Mouse (Mus musculus): ENCODE data around the gene Tmem163. TPM values are rescaled to one million over a fixed set of nuclear protein-coding genes. Genes with fewer than 3 reads are reported as not detected.
A peak's percentile ranks its signal among the peaks of the same experiment; 100 is the strongest.

Tmem163 gene
- polyA plus RNA-seq, 1 experiment: 0.25 TPM

DNA sequence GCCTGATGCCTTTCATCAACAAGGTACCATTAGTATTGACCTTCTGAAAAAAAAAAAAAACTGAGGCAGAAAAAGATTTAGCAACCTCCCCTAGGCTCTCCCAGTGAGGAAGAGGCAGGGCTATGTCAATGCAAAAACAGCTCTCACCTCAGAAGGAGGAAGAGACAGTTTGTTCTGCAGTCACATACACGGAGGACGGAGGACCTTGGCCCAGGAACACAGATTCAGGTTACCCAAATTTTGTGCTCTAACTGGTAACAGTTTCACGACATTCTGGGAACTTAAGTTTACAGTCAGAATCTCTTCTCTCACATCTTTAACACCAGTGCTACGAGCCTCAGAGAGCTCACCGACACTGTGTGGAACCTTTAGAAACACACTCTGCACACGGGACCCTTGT is 166.6 kb downstream of the Tmem163 start:
- 69% methylated on average over 6 of the region's 6 CpGs for WGBS
- no peak for DNase-seq (ENCODE audit: low read depth, low spot score)

DNA sequence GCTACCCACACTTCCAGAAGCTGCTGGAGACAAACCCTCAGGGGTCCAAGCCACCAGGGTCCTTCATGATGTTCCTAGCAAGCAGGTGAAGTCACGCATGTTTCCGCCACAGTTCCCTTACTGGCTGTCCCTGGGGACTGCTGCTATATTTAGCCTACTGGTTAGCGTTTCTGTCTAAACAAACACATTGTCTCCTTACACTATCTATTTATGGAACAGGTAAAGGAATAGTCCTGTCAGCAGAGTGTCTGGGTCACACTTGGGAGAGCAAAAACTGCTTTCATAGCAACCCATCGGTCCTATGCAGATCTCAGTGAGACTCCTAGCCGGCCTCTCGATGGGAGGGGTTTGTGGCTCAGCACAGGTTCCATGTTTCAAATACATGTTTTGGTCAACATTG is 168.0 kb downstream of the Tmem163 start:
- 83% methylated on average over 6 of the region's 6 CpGs for WGBS
- no peak for DNase-seq (ENCODE audit: low read depth, low spot score)

DNA sequence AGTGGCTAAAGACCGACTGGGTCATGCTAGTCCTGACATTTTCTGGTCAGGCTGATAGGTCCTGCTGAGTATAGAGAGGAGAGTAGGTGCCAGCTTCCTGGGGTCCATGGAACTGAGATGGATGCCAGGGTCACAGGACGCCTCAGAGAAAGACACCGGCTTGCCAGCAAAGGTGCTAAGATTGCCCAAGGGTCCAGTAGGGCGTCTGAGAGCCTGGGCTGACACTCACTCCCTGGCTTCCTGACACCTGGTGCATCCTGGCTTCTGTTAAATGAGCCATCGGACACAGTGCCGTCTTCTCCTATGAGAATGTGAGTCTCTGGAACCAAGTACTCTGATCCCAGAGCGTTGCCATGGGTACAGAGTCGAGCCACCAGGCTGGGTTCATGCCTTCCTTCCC is 170.4 kb downstream of the Tmem163 start:
- no peak for DNase-seq (ENCODE audit: low read depth, low spot score)
- 83% methylated on average over 8 of the region's 8 CpGs for WGBS

DNA sequence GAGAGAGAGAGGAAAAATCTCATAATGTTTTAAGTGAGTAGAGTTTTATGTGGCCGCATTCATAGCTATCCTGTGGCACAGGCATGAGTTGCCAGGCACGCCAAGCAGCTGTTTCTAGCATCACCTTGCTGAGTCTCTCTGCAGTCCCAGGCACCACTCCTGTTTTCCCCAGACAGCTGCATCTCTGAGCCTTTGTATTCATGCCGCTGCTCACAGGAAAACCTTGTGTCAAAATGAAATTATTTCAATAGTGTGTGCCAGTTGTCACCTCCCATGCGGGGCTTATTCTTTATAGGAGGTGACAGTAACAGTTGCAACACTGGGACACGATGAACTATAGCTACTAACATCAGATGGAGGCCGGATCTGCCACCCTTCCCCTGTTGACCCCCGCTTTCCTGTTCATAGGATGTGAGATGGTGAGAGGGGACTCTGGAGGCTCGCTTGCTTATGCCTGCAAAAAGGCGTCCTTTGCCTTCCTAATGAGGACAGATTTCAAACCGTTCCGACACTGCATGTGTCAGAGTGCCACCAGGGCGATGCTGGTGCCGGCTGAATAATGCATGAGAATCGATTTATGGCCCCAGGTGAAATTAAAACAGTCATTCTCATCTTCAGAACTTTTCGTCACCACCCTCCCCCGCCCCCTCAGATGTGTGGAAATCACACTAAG is 171.1 kb downstream of the Tmem163 start:
- 81% methylated on average over 16 of the region's 16 CpGs for WGBS
- no peak for DNase-seq (ENCODE audit: low read depth, low spot score)

DNA sequence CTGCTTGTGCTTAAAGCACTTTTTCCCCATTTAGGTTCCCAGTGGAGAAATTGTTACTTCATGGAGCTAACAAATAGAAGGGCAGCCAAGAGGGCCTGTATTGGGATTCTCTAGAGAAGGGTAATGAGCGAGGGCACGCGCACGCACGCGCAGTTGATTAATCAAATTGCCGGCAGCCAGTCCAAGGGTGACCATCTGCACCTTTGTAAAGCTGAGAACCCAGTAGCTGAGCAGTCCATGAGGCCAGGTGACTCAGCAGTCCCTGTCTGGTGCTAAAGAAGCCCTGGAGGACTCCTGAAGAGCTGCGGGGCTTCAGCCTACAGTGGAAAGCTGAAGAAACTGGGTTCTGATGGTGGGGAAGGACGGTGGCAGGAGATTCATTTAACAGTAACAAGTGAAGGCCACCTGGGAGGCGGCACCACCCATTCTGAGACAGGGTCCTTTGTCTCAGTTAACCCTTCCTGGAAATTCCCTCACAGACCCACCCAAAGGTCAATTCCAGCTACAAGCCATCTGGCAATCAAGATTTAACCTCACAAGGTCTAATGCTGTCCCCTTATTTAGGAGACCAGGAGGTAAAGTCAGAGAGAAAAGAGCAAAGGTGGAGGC is 172.2 kb downstream of the Tmem163 start:
- DNase-seq (ENCODE audit: low read depth, low spot score): no peak
- 72% methylated on average over 10 of the region's 10 CpGs for WGBS

DNA sequence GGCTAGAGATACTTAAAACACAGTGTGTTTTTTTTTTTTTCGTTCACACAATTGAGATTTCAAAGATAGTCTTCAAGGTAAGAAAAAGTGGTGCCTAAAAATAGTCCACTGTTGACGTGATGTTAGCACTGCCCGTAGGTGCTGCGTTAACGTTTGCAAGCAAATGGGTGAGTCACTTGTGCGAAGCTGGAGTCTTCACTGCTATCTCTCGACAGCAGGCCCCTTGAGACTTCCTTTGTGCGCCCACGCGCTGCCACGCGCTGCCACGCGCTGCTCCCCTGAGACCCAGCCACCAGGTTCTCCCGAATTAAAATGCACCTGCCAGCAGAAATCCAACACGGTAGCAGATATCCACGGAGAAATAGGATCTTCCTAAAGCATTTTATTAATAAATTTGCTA is 178.6 kb downstream of the Tmem163 start:
- no peak for DNase-seq (ENCODE audit: low read depth, low spot score)
- 75% methylated on average over 17 of the region's 17 CpGs for WGBS

DNA sequence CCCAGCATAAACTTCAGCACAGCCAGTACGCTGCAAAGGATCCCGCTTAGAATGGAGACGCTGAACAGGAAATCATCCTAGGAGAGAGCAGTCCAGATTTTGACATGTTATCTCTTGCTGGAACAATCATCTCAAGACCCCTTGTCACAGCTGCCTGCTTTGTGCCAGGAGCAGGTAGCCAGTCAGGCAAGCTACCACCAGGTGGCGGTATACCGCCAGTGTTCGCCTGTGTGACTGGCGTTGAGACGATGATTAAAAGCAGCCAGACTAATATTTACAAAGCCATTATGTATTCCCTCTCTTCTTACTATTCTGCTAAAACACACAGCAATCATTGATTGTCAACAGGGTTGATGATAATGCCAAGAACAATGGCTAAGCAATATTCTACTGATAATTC is 179.1 kb downstream of the Tmem163 start:
- DNase-seq (ENCODE audit: low read depth, low spot score): peak; percentile 10
- 11% methylated on average over 8 of the region's 8 CpGs for WGBS

DNA sequence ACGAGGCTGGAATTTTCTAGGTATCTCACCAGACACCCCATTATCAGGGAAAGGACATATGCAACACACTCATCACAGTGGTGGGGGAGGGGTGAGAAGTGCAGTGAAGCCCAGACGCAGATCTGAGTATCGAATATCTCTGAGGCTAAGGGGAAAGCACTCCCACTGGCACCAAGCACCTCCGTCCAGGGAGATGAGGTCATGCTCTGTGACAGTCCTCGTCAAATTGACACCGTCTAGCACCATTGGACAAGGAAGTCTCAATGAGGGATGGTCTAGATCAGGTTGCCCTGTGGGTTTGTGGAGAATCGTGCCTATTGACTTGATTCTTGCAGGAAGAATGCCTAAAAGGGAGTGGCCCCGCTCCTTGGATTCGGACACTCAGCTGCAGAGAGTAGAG is 180.6 kb downstream of the Tmem163 start:
- no peak for DNase-seq (ENCODE audit: low read depth, low spot score)
- 57% methylated on average over 9 of the region's 9 CpGs for WGBS

DNA sequence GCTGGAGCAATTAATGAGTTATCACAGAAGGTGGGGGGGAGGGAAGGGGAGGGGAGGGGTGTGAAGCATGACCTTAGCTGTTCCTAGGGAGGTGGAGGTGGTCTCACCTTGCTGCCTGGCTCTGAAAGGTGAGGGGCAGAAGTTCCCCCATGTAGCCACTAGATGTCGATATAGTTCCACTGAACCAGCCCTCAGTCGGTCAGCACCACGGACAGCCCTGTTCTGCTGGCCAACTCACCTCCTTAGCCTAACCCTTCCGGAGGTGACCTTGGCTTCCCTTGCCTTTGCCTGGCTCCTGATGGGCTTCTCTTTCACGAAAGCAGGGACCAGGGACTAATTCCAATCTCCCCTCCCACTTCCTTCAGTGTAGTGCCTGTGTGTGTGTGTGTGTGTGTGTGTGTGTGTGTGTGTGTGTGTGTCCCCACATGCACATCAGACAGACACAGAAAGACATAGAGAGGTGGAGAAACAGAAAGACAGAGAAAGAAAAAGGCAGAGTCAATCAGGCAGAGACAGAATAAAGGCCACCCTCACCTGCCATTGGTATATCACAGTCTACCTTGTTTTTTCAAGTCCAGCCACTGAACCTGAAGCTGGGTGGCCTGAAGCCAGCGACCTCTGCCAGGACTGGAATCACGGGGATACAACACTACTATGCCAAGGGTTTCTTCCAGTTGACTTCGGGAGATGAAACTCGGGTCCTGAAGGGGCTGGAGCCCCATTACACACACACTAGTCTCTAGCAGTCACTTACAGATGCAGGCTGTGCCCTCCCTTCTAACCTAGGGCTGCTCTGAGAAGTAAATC is 182.4 kb downstream of the Tmem163 start:
- no peak for DNase-seq (ENCODE audit: low read depth, low spot score)
- WGBS: 30% methylated on average over 9 of the region's 9 CpGs

DNA sequence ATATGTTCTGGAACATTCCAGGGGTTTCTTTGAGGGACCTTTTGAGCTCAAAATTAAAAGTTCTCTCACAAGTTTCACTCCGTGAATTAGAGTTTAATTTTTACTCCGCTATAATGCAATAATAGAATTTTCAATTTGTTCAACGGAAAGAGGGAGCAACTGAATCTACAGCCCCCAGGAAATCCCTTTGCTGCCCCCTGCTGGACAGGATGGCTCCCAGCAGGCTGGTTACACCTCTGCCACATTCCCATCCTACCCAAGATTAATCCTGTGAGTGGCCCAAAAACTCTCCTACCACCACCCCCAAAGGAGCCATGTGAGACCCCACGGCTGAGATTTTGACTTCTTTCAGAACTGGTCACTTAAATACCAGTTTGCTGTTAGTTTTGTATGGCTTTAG is 192.2 kb downstream of the Tmem163 start:
- no peak for DNase-seq (ENCODE audit: low read depth, low spot score)
- WGBS: 82% methylated on average over 4 of the region's 4 CpGs

DNA sequence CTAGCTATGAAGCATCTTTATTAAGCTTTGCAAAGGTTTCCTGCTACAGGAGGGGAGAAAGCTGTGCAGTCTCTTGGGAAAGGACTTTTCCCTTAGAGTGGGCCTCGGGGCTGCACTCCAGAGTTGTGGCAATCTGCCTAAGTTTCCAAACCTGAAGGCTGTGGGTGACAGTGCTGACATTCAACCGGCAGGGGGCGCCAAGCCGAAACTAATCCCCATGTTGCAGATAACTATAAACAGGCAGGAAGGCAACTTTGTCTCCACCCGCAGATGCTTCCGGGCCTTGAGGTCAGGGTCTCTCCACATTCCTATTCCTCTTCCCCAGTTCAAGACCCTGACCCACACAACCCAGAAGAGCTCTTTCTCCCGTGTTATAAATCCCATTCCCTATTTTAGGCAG is 194.5 kb downstream of the Tmem163 start:
- 42% methylated on average over 7 of the region's 7 CpGs for WGBS
- DNase-seq (ENCODE audit: low read depth, low spot score): no peak

DNA sequence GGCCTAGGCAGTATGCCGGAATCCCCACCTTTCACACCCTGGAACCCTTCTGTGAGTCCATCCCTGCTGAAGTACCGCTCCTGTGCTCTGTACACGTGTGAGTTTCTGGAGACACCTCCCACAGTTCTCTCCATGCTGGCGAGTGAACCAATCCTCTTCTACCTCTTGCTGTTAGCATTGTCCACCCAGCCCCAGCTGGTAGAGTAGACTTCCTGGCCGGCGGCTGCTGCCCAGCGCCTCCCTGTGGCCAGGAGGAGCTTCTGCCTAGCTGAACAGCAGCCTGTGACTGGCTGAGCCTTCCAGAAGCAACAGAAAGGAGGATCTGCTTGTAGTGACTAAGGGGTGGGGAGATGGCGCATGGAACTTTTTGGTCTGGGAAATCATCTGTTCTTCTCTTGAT is 195.2 kb downstream of the Tmem163 start:
- 93% methylated on average over 8 of the region's 8 CpGs for WGBS
- DNase-seq (ENCODE audit: low read depth, low spot score): no peak

DNA sequence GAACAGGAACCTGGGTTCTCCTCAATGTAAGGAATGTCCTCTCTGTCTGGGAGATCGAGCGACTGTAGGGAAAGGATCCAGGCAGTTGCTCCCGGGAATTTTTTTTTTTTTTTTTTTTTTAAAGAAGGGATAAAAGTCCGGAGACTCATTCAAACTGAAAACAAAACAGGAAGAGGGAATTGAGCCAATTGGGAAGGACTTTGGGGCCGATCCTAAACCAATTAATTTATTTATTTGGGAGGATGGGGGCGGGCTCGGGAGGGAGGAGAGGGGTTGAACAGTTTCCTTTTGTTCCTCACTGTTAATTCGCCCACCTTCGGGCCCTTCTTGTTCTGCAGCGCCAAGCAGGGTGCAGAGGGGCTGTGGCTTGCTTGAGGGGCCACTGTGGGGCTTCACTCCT is 196.4 kb downstream of the Tmem163 start:
- 64% methylated on average over 10 of the region's 10 CpGs for WGBS
- no peak for DNase-seq (ENCODE audit: low read depth, low spot score)

DNA sequence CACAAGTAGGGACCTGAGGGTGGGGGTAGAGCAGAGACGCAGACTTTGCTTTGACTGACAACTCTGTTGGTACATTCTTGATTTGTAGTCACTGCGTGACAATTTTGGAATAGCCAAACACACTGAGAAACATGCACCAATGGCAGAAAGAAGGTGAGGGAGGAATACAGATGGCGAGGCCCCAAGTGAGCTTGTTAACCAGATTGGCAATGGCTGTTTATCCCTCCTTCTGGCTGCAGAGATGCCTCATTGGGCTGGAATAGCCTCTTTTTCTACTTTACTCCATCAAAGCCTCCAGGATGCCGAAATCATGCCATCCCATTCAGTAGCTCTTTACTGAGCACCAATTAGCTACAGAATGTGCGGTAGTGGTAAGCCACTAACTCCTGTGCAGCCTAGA is 203.6 kb downstream of the Tmem163 start:
- DNase-seq (ENCODE audit: low read depth, low spot score): no peak
- WGBS: 97% methylated on average over 5 of the region's 5 CpGs

DNA sequence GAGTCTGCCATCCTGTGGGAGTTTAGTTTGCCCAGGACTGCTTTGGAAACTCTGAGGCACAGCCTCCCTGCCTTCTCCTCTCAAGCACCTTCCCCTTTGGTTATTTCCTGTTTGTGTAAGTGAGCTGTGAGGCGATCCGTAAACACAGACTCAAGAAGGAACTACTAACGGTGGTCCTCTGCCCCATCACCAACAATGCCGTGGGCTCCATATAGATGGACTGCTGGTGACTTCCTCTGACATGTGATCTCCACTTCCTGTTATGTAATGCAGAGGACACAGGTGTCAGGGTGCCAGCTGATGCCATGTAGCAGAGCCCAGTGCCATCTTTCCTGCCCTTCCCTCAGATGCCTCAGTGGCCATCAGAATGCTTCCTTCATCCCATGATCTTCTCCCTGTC is 209.2 kb downstream of the Tmem163 start:
- DNase-seq (ENCODE audit: low read depth, low spot score): no peak
- WGBS: 76% methylated on average over 4 of the region's 4 CpGs

DNA sequence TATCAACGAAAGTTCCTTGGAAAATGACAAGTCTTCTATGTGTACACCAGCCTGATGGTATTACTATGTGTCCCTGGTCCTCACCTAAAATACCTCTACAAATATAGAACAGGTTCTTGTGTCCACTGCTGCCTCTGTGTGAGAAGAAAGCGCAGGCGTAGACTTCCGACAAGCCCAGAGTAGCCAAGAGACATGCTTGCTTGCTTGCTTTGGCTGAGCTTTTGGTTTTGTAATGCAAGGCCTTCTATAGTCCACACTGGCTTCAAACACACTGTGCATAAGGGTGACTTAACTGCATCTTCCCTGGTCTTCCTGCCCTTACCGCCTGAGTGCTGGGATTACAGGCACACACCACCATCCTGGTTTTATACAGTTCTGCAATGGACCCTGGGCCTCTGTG is 212.1 kb downstream of the Tmem163 start:
- WGBS: 98% methylated on average over 5 of the region's 5 CpGs
- DNase-seq (ENCODE audit: low read depth, low spot score): no peak

DNA sequence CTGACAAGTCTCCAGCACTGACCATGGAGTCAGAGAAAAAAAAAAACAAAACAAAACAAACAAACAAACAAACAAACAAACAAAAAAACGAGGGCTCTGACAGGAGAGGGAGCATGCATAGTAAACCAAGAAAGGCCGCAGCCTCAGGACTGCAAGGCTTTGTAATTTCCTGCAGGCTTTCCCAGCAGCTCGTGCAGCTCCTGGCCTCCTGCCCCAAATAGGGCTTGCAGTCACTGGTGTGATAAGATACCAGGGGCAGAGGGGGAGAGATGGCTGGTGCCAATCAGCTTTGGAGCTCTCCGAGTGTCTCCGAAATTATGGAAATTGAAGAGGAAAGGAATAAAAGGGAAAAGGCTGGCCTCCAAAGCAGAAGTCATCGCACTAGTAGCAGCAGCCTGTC is 214.1 kb downstream of the Tmem163 start:
- DNase-seq (ENCODE audit: low read depth, low spot score): no peak
- 78% methylated on average over 6 of the region's 6 CpGs for WGBS

DNA sequence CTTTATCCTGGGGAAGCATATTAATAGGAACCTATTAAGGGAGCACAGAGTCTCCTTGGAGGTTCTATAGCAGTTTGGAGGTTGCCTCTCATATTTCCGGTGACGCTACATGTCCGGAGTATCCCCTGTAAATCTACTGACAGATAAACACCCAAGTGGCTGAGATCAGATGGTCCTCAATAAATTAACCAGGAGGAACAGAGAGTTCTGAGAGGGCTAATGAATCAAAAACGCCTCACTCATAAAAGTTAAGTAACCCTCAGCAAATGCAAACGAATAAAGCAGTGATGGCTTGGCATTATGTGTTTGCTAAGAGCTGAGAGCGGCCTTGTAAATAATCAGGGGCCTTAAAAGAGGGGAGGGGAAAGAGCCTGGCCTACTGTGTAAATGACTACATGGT is 215.3 kb downstream of the Tmem163 start:
- no peak for DNase-seq (ENCODE audit: low read depth, low spot score)
- WGBS: 75% methylated on average over 6 of the region's 6 CpGs

DNA sequence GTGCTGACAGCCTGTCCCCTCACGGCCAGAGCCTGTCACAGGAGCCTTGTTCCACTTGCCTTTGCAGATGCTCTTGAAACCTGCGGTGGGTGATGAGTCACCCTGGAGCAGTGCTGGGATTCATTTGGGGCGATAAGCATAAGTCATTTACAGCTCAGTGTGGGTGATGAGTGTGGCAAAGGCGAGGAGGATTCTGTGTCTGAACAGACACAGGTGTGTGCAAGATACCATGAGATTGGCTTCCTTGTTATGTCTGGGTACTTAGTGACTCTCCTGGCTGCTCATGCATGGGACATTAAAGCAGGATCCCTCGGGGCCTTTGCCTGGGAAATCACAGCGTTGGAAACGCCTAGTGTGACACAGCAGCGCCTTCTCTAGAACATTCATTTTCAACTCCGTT is 218.3 kb downstream of the Tmem163 start:
- DNase-seq (ENCODE audit: low read depth, low spot score): no peak
- WGBS: 68% methylated on average over 9 of the region's 9 CpGs

DNA sequence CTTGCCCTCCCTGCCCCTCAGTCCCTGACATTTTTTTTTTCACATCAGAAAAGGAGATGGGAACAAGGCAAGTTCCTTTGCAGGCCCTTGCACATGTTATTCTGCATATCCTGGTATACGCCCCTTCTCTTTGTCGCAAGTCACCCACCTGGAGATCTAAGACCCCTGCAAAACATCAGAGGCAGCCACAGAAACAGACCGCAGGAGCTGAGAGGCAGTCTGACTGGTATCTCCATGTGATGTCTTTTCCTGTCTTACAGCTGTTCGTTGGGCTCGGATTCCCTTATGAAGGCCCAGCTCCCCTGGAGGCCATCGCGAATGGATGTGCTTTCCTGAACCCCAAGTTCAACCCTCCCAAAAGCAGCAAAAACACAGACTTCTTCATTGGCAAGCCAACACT is 219.8 kb downstream of the Tmem163 start:
- DNase-seq (ENCODE audit: low read depth, low spot score): no peak
- WGBS: 57% methylated on average over 7 of the region's 7 CpGs

DNA sequence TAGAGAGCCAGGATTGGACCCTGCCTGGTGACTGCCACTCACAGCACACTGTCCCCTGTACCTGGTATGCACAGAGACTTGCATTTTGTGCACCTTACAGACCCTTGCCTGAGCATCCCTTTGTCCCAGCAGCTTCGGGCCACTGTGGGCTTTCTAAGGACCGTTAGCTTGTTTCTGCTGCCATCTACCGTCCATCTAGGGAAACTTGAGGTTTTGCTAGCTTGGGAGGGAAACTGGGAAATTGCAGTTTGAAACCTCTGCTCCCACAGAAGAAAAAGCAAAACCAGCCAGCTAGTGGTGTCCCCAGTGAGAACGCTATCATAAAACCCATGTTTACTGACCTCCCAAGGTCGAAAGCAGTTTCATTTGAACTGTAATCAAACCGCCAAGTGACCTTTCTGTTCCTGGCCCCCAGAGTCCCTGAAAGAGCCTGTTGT is 220.3 kb downstream of the Tmem163 start:
- WGBS: 9% methylated on average over 6 of the region's 6 CpGs
- DNase-seq (ENCODE audit: low read depth, low spot score): peak; percentile 29
